Mouse (Mus musculus) right cerebral cortex, postnatal 25 days (tissue): ENCODE results near the gene Hist1h3g.
"Not testable (repeated sequence)": the region's sequence is repeated elsewhere in the genome, so short reads cannot be mapped to it uniquely, and the experiment has no call there.

ENCODE experiments used
- DNase-seq: peaks from one replicate; pipeline ENCODE4 v3.0.0; 2022

Hist1h3g gene

GRCm38 (mm10) chr13:23536076-23536822 is 1.0 kb downstream of the Hist1h3g start:
- DNase-seq = no peak

GRCm38 (mm10) chr13:23537006-23537710 is 1.9 kb downstream of the Hist1h3g start:
- DNase-seq = no peak

GRCm38 (mm10) chr13:23538249-23538648 is 3.0 kb downstream of the Hist1h3g start:
- DNase-seq = no peak

GRCm38 (mm10) chr13:23539821-23540220 is 4.6 kb downstream of the Hist1h3g start:
- DNase-seq = not testable (repeated sequence)

- no peak for DNase-seq
Measured at GRCm38 (mm10) chr13:23541497-23541896, 6.3 kb downstream of the Hist1h3g start.

GRCm38 (mm10) chr13:23542225-23542980 is 7.2 kb downstream of the Hist1h3g start:
- not testable (repeated sequence) for DNase-seq

GRCm38 (mm10) chr13:23542999-23543607 is 7.9 kb downstream of the Hist1h3g start, which contains the start of gene Hist1h2bh:
Gene Hist1h2bh, minus strand, starts transcription at chr13:23543392.
- DNase-seq = peak; percentile 69

GRCm38 (mm10) chr13:23543965-23544786 is 9.0 kb downstream of the Hist1h3g start, which contains the start of gene Hist1h3f:
Gene Hist1h3f, plus strand, starts transcription at chr13:23544052.
- DNase-seq = peak; percentile 67

GRCm38 (mm10) chr13:23544787-23545120 is 9.5 kb downstream of the Hist1h3g start:
- peak; percentile 19 for DNase-seq

- no peak for DNase-seq
Measured at GRCm38 (mm10) chr13:23546694-23547093, 11.5 kb downstream of the Hist1h3g start.

GRCm38 (mm10) chr13:23550761-23551145 is 15.5 kb downstream of the Hist1h3g start:
- no peak for DNase-seq

GRCm38 (mm10) chr13:23551146-23551834 is 16.1 kb downstream of the Hist1h3g start, which contains the start of gene Hist1h4f:
Gene Hist1h4f, minus strand, starts transcription at chr13:23551648.
- peak; percentile 92 for DNase-seq

GRCm38 (mm10) chr13:23551931-23552914 is 17.0 kb downstream of the Hist1h3g start:
- DNase-seq = no peak

GRCm38 (mm10) chr13:23552962-23553361 is 17.7 kb downstream of the Hist1h3g start, which contains the start of gene Hist1h1d:
Gene Hist1h1d, plus strand, starts transcription at chr13:23553262.
- DNase-seq = no peak

- no peak for DNase-seq
Measured at GRCm38 (mm10) chr13:23554393-23554792, 19.2 kb downstream of the Hist1h3g start.

- peak; percentile 79 for DNase-seq
Measured at GRCm38 (mm10) chr13:23554925-23555838, 20.0 kb downstream of the Hist1h3g start.

GRCm38 (mm10) chr13:23555839-23556416 is 20.7 kb downstream of the Hist1h3g start:
- DNase-seq = no peak

- no peak for DNase-seq
Measured at GRCm38 (mm10) chr13:23556906-23557305, 21.7 kb downstream of the Hist1h3g start.
